ENCODE assay signal across 23 mouse cellular contexts in the genomic region with DNA sequence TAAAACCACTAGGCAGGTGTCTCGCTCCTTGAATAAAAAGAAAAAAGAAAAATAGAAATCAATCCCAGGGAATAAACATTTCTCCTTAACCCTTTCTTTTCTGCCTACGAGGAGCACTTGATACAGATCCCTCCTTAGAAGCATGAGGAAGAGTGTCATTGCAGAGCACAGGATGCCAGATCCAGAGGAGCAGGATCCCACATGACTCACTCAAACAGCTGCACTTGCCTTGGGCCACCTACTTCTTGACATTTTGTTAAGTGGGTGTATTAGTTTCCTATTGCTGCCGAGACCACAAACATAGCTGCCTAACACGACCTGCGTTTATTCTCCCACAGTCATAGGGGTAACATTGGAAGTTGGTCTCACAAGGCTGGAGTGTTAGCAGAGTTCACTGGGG.
"Had no signal": no experiment of that assay in that cellular context is flagged by ENCODE, and none has a peak within 500 bp of the region (broad histone marks: within the 10 kb centered on the region; RNA-seq: fewer than 3 reads in every experiment).

No protein-coding gene starts in this region.

- DNase-seq: gastrocnemius, postnatal 14 days; gastrocnemius, postnatal 36 days; heart, adult 11 months; heart, adult 2 months; heart, postnatal 14 days; heart, postnatal 36 days; kidney, adult 18-20 months; kidney, adult 8-10 months; kidney, postnatal 10 days; kidney, postnatal 25 days; kidney, postnatal 4 days; liver; liver, embryonic 13.5 days had no signal

- H3K27ac ChIP-seq: heart, adult 2 months; heart, embryonic 13.5 days; heart, embryonic 15.5 days; hindbrain, embryonic 13.5 days; hindbrain, embryonic 15.5 days; hindbrain, postnatal 0 days; layer of hippocampus, adult 2 months; left cerebral cortex, adult 2 months; limb, embryonic 10.5 days; limb, embryonic 12.5 days; liver, embryonic 13.5 days; liver, embryonic 15.5 days had no signal

- H3K4me1 ChIP-seq: limb, embryonic 10.5 days; limb, embryonic 12.5 days; liver, embryonic 13.5 days; liver, embryonic 15.5 days had no signal

- H3K4me3 ChIP-seq: heart, adult 2 months; heart, embryonic 13.5 days; heart, embryonic 15.5 days; hindbrain, embryonic 13.5 days; hindbrain, embryonic 15.5 days; layer of hippocampus, adult 2 months; left cerebral cortex, adult 2 months; limb, embryonic 10.5 days; limb, embryonic 12.5 days; liver, embryonic 13.5 days; liver, embryonic 15.5 days had no signal
